ENCODE assay signal across 12 mouse cellular contexts in the genomic region with DNA sequence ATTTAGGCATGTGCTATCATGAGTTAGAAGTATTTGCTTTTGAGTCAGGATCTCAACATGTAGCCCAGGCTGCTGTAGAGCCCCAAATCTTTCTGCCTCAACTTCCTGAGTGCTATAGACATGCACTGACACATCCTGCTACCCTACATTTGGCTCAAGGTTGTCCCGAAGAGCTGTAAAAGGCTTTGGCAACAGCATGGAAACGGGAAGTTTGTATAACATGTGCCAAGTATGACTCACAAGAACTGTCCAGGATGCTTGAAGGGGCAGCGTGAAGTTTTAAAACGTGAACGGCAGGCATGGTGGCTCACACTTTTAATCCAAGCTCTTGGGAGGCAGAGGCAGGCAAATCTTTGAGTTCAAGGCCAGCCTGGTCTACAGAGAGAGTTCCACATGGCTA. TPM values are rescaled to one million over a fixed set of nuclear protein-coding genes. Genes with fewer than 3 reads are reported as not detected.
DNase-seq lines count a peak whose midpoint lies in the region; ATAC-seq lines count a peak whose summit lies in the region.
"Had no signal": no experiment of that assay in that cellular context is flagged by ENCODE, and none has a peak within 500 bp of the region (broad histone marks: within the 10 kb centered on the region; RNA-seq: fewer than 3 reads in every experiment).

No protein-coding gene starts in this region.

- ATAC-seq in embryonic facial prominence, embryonic 14.5 days (ENCODE audit: low read depth), result no peak
- no peak for ATAC-seq in activated CD4-positive, CD25-positive, alpha-beta regulatory T cell, adult 4 months

- DNase-seq in embryonic facial prominence, embryonic 14.5 days (ENCODE audit: low spot score), result peak; percentile 31
- no peak for DNase-seq in embryonic facial prominence, embryonic 10.5 days (ENCODE audit: low spot score)
- DNase-seq in kidney, postnatal 25 days, result peak; percentile 42 to 53
- no peak for DNase-seq in kidney, adult 8-10 months
- DNase-seq in adrenal gland, postnatal 36 days, result peak; percentile 33 to 41
- peak; percentile 74 for DNase-seq in lung, postnatal 36 days
- no peak for DNase-seq in thymus, postnatal 25 days
- DNase-seq: cerebellum, adult 11 months; gastrocnemius, postnatal 36 days had no signal

- H3K4me3 ChIP-seq in embryonic facial prominence, embryonic 14.5 days (ENCODE audit: low read depth, low read length), result no peak overlapping the region
- H3K4me3 ChIP-seq in embryonic facial prominence, embryonic 10.5 days, result no peak overlapping the region
- H3K4me3 ChIP-seq: forebrain, embryonic 12.5 days; liver, embryonic 15.5 days had no signal

- no peak overlapping the region for H3K4me2 ChIP-seq in embryonic facial prominence, embryonic 14.5 days (ENCODE audit: low read depth, low read length)
- H3K4me2 ChIP-seq: forebrain, embryonic 12.5 days; liver, embryonic 15.5 days had no signal

- no peaks in the 10 kb centered on the region for H3K9me3 ChIP-seq in embryonic facial prominence, embryonic 14.5 days (ENCODE audit: control insufficient read depth, low read length)
- no peaks in the 10 kb centered on the region for H3K9me3 ChIP-seq in embryonic facial prominence, embryonic 10.5 days
- H3K9me3 ChIP-seq: forebrain, embryonic 12.5 days; liver, embryonic 15.5 days had no signal

- no peaks in the 10 kb centered on the region for H3K36me3 ChIP-seq in embryonic facial prominence, embryonic 14.5 days (ENCODE audit: control insufficient read depth, insufficient read depth, low read length)
- H3K36me3 ChIP-seq in embryonic facial prominence, embryonic 10.5 days (replicated peaks), result no peaks in the 10 kb centered on the region
- H3K36me3 ChIP-seq: forebrain, embryonic 12.5 days; liver, embryonic 15.5 days had no signal

- 74% methylated on average over 5 of the region's 5 CpGs for WGBS in embryonic facial prominence, embryonic 14.5 days
- 83% methylated on average over 5 of the region's 5 CpGs for WGBS in embryonic facial prominence, embryonic 10.5 days

- no peaks in the 10 kb centered on the region for H3K27me3 ChIP-seq in embryonic facial prominence, embryonic 14.5 days (replicated peaks; ENCODE audit: control insufficient read depth, insufficient read depth, low read length)
- no peaks in the 10 kb centered on the region for H3K27me3 ChIP-seq in embryonic facial prominence, embryonic 10.5 days (replicated peaks; ENCODE audit: low read depth, poor library complexity, severe bottlenecking)
- H3K27me3 ChIP-seq: forebrain, embryonic 12.5 days; liver, embryonic 15.5 days had no signal

- peaks cover 8% of the 10 kb centered on the region; the same call in 1 of the 2 replicates for H3K4me1 ChIP-seq in embryonic facial prominence, embryonic 14.5 days (ENCODE audit: control insufficient read depth, insufficient read depth, low read length)
- H3K4me1 ChIP-seq in embryonic facial prominence, embryonic 10.5 days, result 0 out of 2 replicates have a peak, but pooled peaks cover 3% of the 10 kb centered on the region
- H3K4me1 ChIP-seq: forebrain, embryonic 12.5 days; liver, embryonic 15.5 days had no signal

- no peak overlapping the region for H3K9ac ChIP-seq in embryonic facial prominence, embryonic 14.5 days (ENCODE audit: low read depth, low read length)
- H3K9ac ChIP-seq: forebrain, embryonic 12.5 days; liver, embryonic 15.5 days had no signal

- no peak overlapping the region for H3K27ac ChIP-seq in embryonic facial prominence, embryonic 14.5 days (replicated peaks; ENCODE audit: low read depth, low read length)
- no peak overlapping the region for H3K27ac ChIP-seq in embryonic facial prominence, embryonic 10.5 days (replicated peaks)
- H3K27ac ChIP-seq: forebrain, embryonic 12.5 days; liver, embryonic 15.5 days had no signal

RNA-seq across cellular contexts. Expression of a gene that starts 19.8 kb away (rescaled TPM):
- polyA plus RNA-seq in embryonic facial prominence, embryonic 14.5 days (2014; fragmentation: Nextera tagmentation; extraction: Ambion mirVana), result 100 and 116 TPM in 2 replicates
- 40.5 and 42.6 TPM in 2 replicates for polyA plus RNA-seq in embryonic facial prominence, embryonic 10.5 days (2016; fragmentation: Nextera tagmentation; extraction: Ambion mirVana)
- 10 to 100 TPM; 44.9 to 71.7 TPM for total RNA-seq in adrenal gland, postnatal 36 days (2021)
- polyA plus RNA-seq in activated CD4-positive, CD25-positive, alpha-beta regulatory T cell, adult 4 months (2017; shearing (Covaris generic)), result 1 to 10 TPM; 1.7 to 3.4 TPM

RNA-seq across cellular contexts. Expression of a gene that starts 45.7 kb away (rescaled TPM):
- 204 and 215 TPM in 2 replicates for polyA plus RNA-seq in embryonic facial prominence, embryonic 14.5 days (2014; fragmentation: Nextera tagmentation; extraction: Ambion mirVana)
- polyA plus RNA-seq in embryonic facial prominence, embryonic 10.5 days (2016; fragmentation: Nextera tagmentation; extraction: Ambion mirVana), result 39.3 and 50.2 TPM in 2 replicates
- total RNA-seq in adrenal gland, postnatal 36 days (2021), result 10 to 100 TPM; 32.7 to 34.8 TPM
- polyA plus RNA-seq in activated CD4-positive, CD25-positive, alpha-beta regulatory T cell, adult 4 months (2017; shearing (Covaris generic)), result 1 to 10 TPM; 5.2 to 8.0 TPM

RNA-seq across cellular contexts. Expression of a gene that starts 55.6 kb away (rescaled TPM):
- 0.81 and 1.0 TPM in 2 replicates for polyA plus RNA-seq in embryonic facial prominence, embryonic 14.5 days (2014; fragmentation: Nextera tagmentation; extraction: Ambion mirVana)
- 0.13 and 0.25 TPM in 2 replicates for polyA plus RNA-seq in embryonic facial prominence, embryonic 10.5 days (2016; fragmentation: Nextera tagmentation; extraction: Ambion mirVana)
- total RNA-seq in adrenal gland, postnatal 36 days (2021), result under 1 TPM; 0.66 to 0.76 TPM
- not detected for polyA plus RNA-seq in activated CD4-positive, CD25-positive, alpha-beta regulatory T cell, adult 4 months (2017; shearing (Covaris generic))

Comparison
In these comparisons a context has a peak if more than half of its experiments do, and no peak if none do; other contexts are left out.
1. DNase-seq: peak in embryonic facial prominence, embryonic 14.5 days (single experiment), kidney, postnatal 25 days (2 of 2), adrenal gland, postnatal 36 days (2 of 2) and lung, postnatal 36 days (single experiment); none in embryonic facial prominence, embryonic 10.5 days (single experiment), kidney, adult 8-10 months (0 of 2) and thymus, postnatal 25 days (single experiment).